Mouse (Mus musculus): ENCODE data around the gene H2-Ob. TPM values are rescaled to one million over a fixed set of nuclear protein-coding genes. Genes with fewer than 3 reads are reported as not detected.

Gene H2-Ob
- polyA plus RNA-seq, 1 experiment, result 0.78 TPM

DNA sequence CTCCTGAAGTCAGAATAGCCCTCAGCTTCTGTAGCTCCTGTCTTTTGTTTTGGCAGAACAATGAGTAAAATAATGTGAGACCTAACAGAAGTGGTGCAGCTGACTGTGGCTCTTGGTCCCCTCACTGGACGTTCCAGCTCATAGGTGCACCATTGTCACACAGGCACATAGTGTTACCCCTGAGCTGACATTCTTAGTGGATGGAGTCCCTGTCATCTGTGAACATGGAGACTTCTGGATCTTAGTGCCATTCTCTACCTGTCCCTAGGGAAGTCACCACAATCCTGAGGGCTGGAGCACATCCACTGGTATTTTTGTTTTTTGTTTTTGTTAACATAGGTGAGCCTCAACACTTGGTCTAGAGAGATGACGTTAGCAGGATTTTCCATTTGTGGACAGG lies 32.2 kb downstream of the H2-Ob start:
- DNase-seq (ENCODE audit: extremely low spot score in 1 of 2, low spot score in 1 of 2), result no peak

DNA sequence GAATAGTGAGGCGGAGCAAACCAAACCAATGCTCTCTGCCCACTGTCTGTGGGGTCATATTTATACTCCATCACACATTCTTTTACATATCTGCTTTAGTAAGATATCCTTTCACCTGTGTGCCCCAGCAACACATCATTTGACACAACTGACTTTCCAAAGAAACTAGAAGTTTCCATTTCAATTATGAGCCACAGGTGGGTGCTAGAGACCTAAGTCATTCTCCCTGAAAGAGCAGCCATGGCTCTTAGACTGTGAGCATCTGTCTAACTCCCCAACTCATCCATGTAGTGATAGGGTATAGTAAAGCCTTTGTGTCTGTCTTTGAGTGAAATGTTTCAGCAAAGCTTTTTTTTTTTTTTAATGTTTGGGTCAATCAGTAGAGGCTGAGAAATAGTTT lies 33.4 kb downstream of the H2-Ob start:
- no peak for DNase-seq (ENCODE audit: extremely low spot score in 1 of 2, low spot score in 1 of 2)

DNA sequence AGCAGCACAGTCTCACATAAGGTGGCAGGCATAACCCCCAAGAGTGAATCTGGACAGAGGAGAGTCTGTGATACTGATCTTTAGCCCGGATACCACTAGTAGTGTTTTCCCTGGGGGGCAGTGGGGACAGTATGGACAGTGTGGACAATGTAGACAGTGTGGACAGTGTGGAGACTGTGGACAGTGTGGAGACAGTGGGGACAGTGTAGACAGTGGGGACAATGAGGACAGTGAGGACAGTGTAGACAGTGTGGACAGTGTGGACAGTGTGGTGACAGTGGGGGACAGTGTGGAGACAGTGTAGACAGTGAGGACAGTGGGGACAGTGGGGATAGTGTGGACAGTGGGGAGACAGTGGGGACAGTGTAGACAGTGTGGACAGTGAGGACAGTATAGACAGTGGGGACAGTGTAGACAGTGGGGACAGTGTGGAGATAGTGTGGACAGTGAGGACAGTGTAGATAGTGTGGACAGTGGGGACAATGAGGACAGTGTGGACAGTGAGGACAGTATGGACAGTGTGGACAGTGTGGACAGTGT lies 41.9 kb downstream of the H2-Ob start:
- no peak for DNase-seq (ENCODE audit: extremely low spot score in 1 of 2, low spot score in 1 of 2)

DNA sequence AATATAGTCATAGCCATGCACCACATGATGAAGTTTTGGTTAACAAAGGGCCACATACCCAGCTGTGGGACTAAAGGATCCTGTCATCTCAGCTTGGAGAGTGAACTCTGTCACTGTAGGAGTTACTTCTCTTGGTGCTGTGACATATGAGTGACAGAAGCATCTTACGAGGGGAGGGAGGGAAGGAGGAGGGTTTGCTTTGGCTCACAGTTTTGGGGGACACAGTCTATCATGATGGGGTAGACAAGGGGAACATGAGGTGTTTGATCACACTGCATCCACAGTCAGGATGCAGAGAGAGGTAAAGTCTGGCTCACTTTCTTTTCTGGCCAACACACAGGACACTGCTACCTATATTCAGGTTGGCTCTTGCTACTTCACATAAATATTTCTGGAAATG lies 43.1 kb downstream of the H2-Ob start:
- DNase-seq (ENCODE audit: extremely low spot score in 1 of 2, low spot score in 1 of 2), result no peak

DNA sequence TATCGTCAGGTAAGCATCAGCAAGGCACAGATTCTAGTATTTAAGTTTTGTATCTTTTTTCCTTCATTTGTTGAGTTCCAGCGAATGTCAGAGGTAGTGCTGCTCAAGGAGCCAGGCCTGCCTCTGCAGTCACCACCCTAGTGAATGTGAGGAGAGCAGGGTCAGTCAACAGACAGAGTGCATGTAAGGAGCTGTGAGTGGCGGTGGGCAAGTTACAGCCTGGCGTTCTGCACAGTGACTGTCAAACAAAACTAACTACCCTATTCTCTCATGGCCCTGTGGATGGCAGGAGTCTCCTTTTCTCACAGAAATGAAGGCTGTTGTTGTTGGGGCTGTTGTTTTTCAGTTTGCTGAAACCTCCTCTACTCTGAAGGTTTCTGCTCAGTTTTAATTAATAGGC lies 46.7 kb downstream of the H2-Ob start:
- DNase-seq (ENCODE audit: extremely low spot score in 1 of 2, low spot score in 1 of 2), result no peak

DNA sequence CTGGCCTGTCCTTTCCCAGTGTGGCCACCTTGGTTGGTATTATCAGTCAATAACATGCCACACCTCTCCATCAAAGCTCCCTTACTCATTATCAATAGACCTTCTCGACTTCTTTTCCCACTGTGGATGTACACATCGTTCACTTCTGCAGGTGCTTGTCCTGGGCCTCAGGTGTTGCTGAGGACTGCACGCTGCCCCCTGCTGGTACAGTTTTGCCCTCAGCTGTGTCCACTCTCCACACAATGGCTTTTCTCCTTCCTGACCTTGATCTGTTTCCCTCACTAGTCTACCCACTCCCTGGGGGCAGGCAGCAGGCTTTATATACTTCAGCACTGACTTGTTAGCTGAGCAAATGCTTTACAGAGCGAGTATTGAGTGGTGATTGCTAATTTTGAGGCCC lies 47.1 kb downstream of the H2-Ob start:
- no peak for DNase-seq (ENCODE audit: extremely low spot score in 1 of 2, low spot score in 1 of 2)

DNA sequence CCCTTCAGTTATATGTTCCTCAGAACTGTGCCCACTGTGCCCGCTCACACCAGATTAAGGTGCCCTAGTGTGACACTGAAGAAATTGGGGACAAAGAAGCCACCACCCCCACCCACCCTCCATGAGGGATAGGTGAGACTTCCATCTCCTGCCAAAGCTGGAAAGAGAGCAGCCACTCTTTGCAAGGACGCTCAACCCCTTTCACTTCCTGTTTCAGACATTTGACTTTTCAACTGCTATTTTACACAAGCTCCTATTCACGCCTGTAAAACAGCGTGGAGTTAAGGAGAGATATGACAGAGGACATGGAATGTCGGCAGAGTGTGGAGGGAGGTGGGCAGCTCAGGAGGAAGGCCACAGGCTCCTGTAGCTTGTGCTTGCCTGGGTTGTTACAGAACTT lies 47.8 kb downstream of the H2-Ob start:
- DNase-seq (ENCODE audit: extremely low spot score in 1 of 2, low spot score in 1 of 2), result no peak

DNA sequence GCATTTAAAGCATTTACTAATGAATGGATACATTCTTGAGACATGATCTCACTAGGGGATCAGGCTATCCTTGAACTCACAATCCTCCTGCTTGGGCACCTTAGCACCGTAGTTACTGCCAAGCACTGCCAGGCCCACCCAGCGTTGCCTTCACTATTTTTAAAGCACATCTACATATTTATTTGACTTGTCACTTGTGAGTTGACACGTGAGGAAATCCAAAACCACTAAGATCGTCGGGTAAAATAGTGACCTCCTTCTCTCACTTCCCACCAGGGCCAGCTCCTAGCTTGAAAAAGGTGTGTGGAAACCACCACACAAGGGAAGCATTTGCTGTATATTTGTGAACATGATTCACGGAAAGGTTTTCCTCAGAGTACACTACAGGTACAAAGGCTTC lies 48.3 kb downstream of the H2-Ob start:
- DNase-seq (ENCODE audit: extremely low spot score in 1 of 2, low spot score in 1 of 2), result no peak

DNA sequence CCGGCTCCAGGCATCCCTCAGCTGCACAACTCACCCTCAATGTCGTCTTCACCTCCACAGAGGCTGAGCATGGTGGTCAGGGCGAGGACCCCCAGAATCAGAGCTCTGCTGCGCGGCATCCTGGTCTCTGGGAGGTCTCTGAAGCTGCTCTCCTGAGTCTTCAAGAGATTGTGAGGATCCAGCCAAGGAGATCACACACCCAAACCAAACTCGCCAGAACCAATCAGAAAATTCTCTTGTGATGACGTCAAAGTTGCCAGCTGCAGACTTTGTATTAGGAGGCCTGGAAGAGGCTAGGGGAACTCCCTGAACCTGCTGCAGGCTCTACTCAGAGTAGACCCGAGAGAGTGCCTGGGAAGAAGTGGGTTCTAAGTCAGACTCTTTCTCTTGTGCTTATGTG lies 48.9 kb downstream of the H2-Ob start, which contains the start of gene H2-Aa:
Gene H2-Aa, minus strand, starts transcription at position 176 of the 400 bp plus-strand sequence.
- peak; percentile 70 to 93 for DNase-seq (ENCODE audit: extremely low spot score in 1 of 2, low spot score in 1 of 2)

DNA sequence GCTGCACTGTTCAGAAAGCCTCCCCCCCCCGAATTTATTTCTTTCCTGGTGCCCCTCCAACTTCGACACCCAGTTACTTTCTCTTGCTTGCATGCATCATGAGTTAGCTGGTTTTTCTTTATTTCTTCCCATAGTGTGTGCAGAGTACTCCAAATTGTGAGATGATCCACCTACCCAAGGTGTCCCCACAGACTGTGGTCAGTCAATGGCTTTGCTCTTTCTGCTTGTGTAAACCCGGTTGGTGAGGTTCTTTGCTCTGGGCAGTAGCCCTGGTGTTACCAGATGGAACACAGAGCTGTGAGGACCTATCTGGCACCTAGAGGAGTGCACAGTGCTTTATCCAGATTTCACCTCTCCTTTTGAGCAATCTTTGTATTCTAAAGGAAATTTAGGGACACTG lies 49.4 kb downstream of the H2-Ob start:
- DNase-seq (ENCODE audit: extremely low spot score in 1 of 2, low spot score in 1 of 2), result no peak

DNA sequence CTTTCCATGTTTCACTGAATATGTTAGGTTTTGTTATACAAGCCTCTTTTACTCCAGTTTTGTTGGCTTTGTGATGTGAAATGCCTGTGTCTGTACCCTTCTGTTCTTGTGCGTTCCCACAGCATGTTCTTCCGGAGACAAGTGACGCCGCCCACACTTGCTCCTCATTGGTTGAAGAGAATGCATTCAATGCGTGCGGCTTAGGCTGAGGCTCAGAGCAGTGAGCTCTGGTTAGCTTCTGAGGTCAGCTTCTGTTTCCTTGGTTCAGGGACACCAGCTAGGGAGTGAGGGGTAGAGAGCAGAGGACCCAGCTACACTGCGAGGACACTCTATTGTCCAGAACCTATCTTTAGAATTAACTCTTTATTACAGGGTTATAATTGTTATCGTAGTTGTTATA lies 52.9 kb downstream of the H2-Ob start:
- DNase-seq (ENCODE audit: extremely low spot score in 1 of 2, low spot score in 1 of 2), result peak; percentile 56 to 84

DNA sequence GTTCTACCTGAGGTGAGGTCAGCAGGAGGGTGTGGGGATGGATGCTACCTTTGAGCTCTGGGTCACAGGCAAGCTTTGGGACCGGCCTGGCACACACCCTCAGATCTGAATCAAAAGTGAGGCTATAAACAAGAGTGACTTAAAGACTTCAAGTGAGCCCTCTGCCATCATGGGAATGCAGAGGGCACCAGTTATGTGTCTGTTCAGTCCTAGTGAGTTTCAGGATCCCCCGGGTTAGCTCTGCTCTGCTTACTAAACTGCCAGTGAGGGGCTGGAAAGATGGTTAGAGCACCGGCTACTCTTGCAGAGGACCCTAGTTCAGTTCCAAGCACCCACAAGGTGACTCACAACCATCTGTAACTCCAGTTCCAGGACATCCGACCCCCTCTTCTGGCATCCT lies 53.9 kb downstream of the H2-Ob start:
- DNase-seq (ENCODE audit: extremely low spot score in 1 of 2, low spot score in 1 of 2), result no peak

DNA sequence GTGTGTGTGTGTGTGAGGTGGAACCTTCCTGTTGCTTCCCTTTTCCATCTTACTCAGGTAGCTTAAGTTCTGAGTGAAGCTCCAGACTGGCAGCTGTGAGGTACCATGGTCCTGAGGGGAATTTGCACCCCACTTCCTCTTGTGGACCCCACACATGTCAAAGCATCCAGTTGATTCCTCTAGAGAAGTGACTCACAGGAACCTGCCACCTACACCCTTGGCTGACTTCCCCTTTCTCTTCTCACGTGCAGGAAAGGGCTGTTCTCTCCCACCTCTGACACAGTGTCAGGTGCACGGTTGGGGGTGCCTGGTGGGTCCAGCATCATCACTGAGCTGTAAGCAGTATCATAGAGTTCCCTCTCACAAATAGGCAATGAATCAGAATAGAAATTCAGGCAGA lies 54.8 kb downstream of the H2-Ob start:
- no peak for DNase-seq (ENCODE audit: extremely low spot score in 1 of 2, low spot score in 1 of 2)

DNA sequence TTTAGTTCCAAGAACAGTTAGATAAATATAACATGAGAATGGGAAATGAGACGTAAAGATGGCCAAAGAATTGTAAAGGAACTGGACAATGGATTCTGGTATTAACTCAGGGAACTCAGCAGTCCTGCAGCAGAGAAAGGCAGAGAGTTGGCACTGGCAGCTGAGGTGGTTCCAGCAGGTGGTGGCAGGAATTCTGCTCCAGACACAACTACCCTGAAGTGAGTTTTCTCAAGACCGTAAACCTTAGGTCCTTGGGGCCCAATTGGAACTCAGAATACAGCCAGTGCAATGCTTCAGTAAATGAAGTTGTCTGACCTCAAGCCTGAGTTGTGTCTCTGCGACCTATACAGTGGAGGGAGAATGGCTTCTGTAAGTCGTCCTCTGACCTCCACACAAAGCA lies 55.5 kb downstream of the H2-Ob start:
- no peak for DNase-seq (ENCODE audit: extremely low spot score in 1 of 2, low spot score in 1 of 2)

DNA sequence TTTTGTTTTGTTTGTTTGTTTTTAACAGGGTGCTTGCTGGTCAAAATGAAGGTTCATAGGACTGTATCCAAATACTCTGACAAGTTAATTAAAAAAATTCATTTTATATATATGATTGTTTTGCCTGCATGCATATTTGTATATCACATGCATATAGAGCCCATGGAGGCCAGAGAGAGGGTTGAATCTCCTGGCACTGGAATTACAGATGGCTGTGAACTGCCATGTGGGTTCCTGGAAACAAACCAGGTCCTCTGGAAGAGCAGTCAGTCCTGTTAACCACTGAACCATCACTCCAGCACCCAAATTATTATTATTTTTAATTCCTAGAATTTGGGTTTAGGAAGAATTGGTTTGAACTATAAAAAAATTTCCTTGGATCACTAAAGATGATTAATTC lies 56.6 kb downstream of the H2-Ob start:
- DNase-seq (ENCODE audit: extremely low spot score in 1 of 2, low spot score in 1 of 2), result no peak

DNA sequence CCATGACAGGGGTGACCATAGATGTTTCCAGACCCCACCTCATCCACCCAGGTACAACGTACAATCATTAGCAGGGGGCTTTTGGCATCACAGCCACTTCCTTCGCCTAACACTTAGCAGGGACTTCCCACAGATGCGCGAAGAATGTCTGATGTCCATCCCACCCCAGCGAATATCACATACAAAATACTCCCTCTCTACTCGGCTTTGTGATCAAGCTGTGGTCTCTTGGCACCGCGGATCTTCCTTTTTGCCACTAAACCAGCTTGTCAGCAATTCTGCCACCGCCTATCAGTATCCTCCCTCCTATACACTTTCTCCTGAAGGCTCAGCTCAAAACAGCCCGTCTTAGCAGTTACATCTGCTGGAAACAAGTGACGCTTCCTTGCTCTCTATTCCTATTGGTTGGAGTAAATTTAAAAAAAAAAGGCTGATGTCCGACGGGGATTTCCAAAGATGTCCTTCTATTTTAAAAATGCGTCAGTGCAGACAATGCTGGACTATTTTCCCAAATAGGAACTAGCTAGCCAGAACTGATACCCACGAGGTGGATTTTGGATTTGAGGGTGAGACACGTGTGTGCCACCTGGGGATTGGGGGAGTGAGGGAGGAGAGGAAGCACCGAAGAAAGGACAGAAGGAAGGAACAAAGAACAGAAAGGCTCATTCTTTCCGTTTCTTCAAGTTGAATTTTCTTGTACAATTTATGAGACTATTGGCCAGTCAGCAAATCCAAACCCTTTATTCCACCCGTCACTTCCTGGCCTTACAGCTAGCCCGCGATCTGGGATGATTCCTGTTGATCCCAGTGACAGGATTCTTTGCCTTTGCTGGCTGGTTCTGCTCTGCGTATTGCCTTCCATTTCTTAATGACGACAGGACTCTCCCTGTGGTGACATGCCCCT lies 57.4 kb downstream of the H2-Ob start:
- peak in 1 of 2 experiments; percentile 92 for DNase-seq (ENCODE audit: extremely low spot score in 1 of 2, low spot score in 1 of 2)

DNA sequence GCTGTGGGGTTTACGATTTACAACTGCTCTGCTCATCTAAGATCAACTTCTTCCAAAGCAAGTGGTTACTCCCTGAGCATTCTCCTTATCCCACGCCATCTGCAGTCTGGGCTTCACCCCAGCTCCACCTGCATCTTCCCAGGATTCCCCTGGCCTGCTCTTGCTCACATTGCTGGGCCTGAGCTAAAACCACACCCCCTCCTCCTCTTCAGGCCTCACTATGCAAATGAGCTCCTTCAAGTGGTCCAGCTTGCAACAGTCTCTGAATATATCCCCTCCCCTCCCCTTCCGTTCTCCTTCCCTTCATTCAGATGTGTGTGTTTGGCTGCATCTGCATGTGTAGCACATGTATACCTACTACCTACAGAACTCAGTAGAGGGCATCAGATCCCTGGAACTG lies 60.7 kb downstream of the H2-Ob start:
- DNase-seq (ENCODE audit: extremely low spot score in 1 of 2, low spot score in 1 of 2), result no peak

DNA sequence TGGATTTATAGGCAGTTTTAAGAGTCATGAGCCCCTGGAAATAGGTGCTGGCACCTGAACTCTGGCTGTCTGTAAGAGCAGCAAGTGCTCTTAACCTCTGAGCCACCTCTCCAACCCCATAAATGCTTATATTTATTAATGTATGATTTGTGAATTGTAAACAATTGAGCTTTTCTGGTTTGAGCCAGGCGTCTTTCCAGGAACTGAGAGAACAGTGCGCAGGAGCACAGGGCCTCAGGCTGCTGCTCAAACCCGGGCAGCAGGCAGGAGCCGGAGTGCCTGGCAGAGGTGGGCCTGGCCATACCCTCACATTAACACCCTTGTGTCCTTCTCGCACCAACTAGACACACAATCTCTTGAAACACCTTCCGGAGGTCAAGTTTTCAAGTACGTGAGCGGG lies 61.4 kb downstream of the H2-Ob start:
- DNase-seq (ENCODE audit: extremely low spot score in 1 of 2, low spot score in 1 of 2), result no peak

DNA sequence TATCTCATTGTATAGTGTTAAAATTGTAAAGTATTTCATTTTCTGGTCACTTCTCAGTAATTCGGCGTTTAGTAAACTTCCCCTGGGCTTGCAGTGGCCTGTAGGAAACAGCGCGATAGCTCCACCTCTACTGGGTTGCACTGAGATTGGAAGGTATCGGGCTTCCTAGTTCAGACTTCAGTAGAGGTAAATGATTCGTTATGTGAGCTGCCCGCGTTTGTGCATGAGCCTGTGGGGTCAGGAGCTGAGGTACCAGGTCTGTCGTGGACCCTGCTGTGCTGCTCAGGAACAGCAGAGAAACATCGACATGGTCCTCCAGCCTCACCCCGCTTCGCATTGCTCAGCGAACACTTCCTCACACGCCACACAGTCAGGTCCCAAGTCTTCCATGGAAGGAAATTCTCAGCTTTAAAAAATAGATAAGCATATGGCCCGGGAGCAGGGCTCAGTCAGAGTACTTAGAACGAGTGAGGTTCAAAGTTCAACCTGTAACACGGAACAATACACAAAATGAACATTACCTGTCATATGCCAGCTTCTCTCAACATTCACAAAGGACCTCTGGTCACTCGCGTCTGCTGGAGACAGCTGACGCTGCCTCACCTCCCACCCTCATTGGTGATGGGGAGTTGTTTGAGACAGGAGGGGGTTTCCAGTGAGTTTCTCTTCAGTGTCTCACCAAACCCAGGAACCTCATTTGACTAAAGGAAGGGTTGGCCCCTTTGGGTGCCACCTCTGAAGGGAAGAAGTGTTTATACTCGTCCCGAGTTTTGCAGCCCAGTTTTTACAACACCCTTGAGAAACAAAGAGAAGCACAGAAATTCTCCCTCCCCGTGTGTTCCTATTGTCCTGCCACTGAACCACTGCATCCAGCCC lies 62.2 kb downstream of the H2-Ob start:
- no peak for DNase-seq (ENCODE audit: extremely low spot score in 1 of 2, low spot score in 1 of 2)

DNA sequence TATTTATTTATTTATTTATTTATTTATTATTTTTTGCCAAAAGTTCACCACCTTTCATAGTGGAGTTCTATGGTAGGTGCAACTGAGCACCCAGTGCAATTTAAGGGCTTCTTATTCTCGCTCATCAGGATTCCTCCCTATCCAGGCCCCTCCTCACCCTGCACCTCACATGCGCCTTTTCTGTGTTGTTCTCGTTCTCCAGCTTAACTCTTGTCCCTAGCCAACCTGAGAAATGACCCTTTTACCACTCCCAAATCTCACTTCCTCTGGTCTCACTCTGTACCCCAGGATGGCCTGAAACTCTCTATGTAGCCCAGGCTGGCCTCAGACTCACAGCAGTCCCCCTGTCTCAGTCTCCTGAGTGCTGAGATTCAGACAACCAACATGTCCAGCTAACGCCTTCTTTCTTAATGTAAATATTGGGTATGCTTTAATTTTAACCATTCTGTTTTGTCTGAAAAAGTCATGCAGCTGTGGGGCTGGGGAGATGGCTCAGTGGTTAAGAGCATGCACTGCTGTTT lies 63.0 kb downstream of the H2-Ob start:
- no peak for DNase-seq (ENCODE audit: extremely low spot score in 1 of 2, low spot score in 1 of 2)

DNA sequence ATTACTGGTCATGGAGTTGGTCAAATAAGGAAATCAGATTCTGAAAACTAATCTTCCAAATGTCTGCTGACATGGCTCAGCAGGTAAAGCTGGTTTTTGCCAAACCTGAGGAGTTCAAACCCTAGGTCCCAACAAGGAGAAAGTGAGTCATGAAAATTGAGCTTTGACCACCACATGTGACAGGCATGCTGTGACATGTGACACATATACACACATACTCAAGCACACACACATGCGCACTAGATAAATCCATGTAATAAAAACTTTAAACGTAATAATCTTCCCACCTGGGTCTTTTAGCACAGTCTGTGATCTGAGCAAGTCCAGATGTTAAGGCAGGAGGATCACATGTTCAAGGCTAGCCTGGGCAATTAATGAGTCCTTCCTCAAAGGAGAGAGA lies 65.1 kb downstream of the H2-Ob start:
- DNase-seq (ENCODE audit: extremely low spot score in 1 of 2, low spot score in 1 of 2), result no peak
